Mouse (Mus musculus) urinary bladder, postnatal 4 days (tissue): Measurements from ENCODE around the gene Snx11.
"Not testable (repeated sequence)": the region's sequence is repeated elsewhere in the genome, so short reads cannot be mapped to it uniquely, and the experiment has no call there.

Experiments used
- DNase-seq, 2 experiments: peaks; one replicate each; pipeline ENCODE4 v3.0.0; 2021 to 2022; ENCODE audit warnings: low spot score in 2 of 2

Snx11 gene

DNA sequence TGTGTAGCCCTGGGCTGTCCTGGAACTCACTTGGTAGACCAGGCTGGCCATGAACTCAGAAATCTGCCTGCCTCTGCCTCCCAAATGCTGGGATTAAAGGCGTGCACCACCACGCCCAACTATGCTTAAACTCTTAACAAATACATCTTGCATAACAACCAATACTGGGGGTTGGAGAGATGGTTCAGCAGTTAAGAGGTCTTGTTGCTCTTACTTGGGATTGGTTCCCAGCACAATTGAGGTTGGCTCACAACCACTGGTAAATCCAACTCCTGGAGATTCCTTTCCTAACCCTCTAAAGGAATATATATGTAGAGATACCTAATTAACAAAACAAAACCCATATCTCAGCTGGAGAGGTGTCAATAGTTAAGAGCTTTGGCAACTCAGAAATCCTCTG, 18.7 kb upstream of the Snx11 start:
- DNase-seq: no peak

DNA sequence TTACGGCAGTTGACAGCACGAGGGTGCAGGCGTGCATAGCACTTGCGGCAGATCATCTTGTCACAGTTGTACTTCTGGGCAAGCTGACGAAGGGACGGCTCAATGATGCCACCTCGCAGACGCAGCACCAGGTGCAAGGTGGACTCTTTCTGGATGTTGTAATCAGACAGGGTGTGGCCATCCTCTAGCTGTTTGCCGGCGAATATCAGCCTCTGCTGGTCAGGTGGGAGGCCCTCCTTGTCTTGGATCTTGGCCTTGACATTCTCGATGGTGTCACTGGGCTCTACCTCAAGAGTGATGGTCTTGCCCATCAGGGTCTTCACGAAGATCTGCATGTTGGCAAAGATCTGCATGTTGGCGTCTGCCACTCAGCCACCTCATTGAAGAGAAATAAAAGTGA, 18.1 kb upstream of the Snx11 start:
- DNase-seq: no peak

DNA sequence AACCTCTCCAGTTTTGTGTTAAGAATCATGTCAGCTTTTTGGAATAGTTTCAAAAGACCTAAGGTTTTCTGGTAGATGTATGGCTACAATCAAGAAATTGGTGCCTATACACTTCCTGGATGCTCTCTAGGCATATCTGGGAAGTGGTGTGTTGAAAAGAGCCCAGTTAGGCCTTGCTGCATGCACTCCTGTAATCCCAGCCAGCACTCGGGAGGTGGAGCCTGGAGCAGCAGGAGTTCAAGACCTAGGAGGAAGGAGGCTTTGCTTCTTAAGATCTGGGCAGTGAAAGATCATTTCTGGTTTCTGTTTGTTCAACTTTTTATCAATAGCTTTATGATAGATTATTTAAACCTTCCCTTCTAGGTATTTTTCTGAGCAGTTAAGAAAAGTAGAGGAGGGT, 13.3 kb upstream of the Snx11 start:
- DNase-seq: no peak

- no peak for DNase-seq
Measured at GRCm38 (mm10) chr11:96789990-96790389, 12.6 kb upstream of the Snx11 start.

GRCm38 (mm10) chr11:96788871-96789795, 11.8 kb upstream of the Snx11 start, which contains the start of gene Cbx1:
Gene Cbx1 (plus strand): TSS chr11:96789127.
- DNase-seq: peak; percentile 88 to 89

DNA sequence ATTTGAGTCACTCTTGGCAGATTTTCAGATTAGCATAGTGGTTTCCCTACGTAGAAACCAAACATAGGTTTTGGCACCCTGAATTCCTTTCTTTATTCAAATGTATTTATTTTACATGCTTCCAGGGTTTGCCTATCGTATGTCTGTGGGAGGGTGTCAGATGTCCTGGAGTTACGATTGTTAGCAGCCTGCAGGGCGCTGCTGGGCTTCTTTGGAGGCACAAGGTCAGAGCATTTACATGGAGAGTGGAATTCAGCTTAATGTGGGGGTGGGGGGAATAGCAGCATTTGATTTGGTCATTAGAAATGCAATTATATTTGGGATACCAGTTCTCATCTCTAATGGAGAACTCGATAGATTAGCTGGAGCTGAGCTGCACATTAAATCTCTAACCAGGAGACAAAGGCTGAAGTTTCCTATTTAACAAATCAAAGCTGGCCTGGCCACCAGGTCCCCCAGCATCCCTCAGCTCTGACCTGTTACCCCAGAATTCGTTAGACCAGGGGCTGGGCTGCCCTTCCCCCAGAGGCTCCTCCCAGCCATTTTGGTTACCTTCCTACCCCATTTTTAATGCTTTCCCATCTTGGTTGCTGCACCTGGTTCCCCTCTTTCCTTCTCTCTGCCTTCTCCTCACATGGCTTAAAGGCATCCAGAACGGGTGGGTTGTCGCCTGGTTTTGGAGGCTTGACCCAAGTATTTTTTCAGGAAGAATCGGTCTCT, 9.5 kb upstream of the Snx11 start:
- DNase-seq: no peak

- peak; percentile 40 to 85 for DNase-seq
Measured at GRCm38 (mm10) chr11:96784847-96785246, 7.5 kb upstream of the Snx11 start.

DNA sequence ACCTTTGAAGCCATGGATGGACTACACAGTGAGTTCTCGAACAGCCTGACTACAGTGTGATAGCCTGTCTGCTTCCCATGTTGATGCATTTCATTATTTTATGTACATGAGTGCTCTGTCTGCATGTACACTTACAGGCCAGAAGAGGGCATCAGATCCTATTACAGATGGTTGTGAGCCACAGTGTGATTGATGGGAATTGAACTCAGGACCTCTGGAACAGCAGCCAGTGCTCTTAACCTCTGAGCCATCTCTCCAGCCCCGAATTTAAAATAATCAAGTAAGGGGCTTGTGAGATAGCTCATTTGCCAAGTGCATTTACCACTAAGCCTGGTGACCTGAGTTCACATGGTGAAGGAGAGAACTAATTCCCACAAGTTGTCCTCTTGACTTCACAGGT, 4.1 kb upstream of the Snx11 start:
- no peak for DNase-seq

- no peak for DNase-seq
Measured at GRCm38 (mm10) chr11:96780306-96780705, 2.9 kb upstream of the Snx11 start.

GRCm38 (mm10) chr11:96778061-96778627, 785 bp upstream of the Snx11 start:
- not testable (repeated sequence) for DNase-seq

DNA sequence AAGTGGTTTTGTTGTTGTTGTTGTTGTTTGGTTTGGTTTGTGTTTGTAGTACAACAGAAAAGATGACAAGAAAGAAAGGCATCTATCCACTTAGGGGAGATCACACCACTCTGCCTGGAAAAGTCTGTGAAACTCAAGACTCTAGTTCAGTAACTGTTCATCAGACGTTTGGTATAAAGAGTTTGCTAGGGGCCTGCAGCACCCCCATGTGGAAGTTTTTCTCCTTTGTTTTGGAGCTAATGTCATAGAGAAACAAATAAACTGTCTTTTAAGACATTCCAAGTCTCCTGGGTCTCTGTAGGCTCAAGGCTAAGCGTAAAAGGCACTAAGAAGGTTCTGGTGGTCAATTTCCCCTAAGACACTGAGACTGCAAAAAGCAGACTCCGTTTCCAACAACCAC, 1.3 kb downstream of the Snx11 start:
- no peak for DNase-seq

- DNase-seq: no peak
Measured at GRCm38 (mm10) chr11:96775665-96776064, 1.7 kb downstream of the Snx11 start.

DNA sequence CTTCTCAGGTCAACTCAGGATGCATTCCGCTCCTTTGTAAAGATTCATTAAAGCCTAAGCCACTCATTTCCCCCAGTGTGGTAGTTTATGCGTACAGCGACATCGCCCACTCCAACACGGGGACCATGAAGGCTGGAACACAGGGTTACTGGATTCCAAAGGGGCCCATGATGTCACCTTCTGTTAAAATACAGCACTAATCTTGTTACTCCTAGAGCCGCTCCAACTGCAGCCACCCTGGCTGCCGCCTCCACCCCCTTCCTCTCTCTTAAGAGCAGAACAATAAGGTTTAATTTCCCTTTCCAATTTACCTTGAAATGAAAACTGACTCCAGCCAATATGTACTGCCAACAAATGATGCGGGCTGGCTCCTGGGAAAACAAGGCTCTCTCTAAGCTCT, 2.3 kb downstream of the Snx11 start:
- DNase-seq: no peak

GRCm38 (mm10) chr11:96774536-96774935, 2.8 kb downstream of the Snx11 start:
- DNase-seq: no peak

DNA sequence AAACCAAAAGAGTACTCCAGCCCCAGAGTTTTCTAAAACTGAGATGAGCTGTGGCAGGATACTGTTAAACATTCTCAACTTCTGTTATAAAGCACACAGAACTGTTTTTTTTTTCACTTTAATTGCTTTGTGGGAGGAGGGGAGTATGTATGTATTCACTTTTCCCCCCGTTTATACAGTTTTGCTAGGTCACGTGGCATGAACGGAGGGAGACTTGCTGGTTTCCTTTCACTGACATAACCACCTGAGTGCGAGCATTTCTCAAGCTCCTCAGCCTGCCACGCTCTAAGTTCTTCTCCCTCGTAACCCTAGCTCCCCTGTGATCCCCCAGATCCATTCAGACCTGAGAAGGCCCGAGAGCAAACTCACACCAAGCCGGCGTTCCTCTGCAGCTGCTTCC, 4.9 kb downstream of the Snx11 start:
- no peak for DNase-seq

DNA sequence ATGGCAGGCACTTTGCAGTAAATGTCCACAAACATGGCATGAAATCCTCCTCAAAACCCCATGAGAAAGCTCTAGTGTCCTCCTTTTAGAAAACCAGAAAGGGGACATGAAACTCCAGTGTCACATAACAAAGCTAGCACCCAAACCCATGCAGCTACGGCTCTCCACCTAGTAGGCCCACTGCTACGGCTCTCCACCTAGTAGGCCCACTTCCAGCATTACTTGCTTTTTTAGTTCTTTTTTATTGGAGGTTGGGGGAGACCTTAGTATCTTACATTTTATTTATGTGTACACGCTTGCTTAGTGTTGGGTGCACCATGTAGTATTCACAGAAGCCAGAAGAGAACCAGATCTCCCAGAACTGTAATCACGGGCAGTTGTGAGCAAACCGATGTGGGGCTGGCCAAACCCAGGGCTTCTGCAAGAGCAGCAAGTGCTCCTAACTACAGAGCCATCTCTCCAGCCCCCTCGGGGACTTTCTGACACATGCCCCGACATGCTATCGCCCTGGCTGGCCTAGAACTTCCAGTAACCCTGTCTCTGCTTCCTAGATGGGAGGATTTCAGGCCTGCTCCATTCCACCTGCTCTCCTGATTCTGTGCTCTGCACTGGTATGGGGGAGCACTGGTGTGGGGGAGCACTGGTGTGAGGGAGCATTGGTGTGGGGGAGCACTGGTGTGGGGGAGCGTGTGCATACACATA, 5.9 kb downstream of the Snx11 start:
- no peak for DNase-seq

- no peak for DNase-seq
Measured at GRCm38 (mm10) chr11:96768240-96768639, 9.1 kb downstream of the Snx11 start.

DNA sequence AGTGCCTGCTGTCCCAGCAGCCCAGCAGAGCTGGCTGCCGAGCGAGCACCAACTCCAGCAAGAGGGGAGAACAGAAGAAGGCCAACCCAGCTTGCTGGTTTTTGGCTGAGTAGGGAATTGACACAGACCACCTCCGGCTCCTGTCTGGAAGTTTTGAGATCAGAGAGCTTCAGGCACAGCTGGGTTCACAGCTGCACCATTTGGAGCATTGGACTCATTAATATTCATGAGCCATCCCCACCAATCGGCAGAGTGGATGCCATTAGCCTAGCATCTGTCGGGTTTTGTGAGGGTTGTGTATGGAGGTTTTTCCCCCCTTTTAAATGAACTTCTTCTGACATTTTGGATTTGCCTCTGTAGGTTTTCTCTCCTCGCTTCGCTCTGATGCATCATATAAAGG, 10.3 kb downstream of the Snx11 start:
- DNase-seq: no peak

- no peak for DNase-seq
Measured at GRCm38 (mm10) chr11:96766555-96766954, 10.8 kb downstream of the Snx11 start.

GRCm38 (mm10) chr11:96765645-96766044, 11.7 kb downstream of the Snx11 start:
- DNase-seq: no peak

- no peak for DNase-seq
Measured at GRCm38 (mm10) chr11:96764511-96765350, 12.6 kb downstream of the Snx11 start.
